Mouse (Mus musculus): Measurements from ENCODE around the gene Nmb. TPM values are rescaled to one million over a fixed set of nuclear protein-coding genes. Genes with fewer than 3 reads are reported as not detected.

The Nmb gene
- total and polyA plus RNA-seq, 3 experiments = 0.47 to 0.66 (median 0.47) TPM

- in situ Hi-C loops (cut with MboI; ENCODE audit: low pct_ligation_motif_present, low pct_unique_long_range_greater_than_20kb, low sequenced_read_pairs) (no loop called here), dilution Hi-C loops (cut with MboI; ENCODE audit: extremely low pct_ligation_motif_present, extremely low pct_unique_long_range_greater_than_20kb, low sequenced_read_pairs) (no loop called here)
- Histone ChIP-seq H3K4me3 (replicated peaks in 1 of 3; ENCODE audit: low read depth in 2 of 3, low read length in 2 of 3, poor library complexity in 1 of 3) (no peak overlapping the region), H3K27ac (ENCODE audit: insufficient read depth, low read depth) (no peak overlapping the region), H3K27me3 (replicated peaks) (no peaks in the 10 kb centered on the region), H3K79me2 (replicated peaks; ENCODE audit: control insufficient read depth, extremely low read depth, insufficient read depth, poor library complexity, severe bottlenecking) (peaks cover 10% of the 10 kb centered on the region; the same call in 1 of the 2 replicates), H3K36me3 (replicated peaks in 1 of 2; ENCODE audit: control insufficient read depth in 1 of 2, insufficient read depth in 1 of 2, low read length in 1 of 2) (peaks cover 43 to 72% of the 10 kb centered on the region in 2 experiments), H3K9me3 (replicated peaks; ENCODE audit: low read length) (no peaks in the 10 kb centered on the region), H3K4me2 (ENCODE audit: insufficient read depth, low read depth, poor library complexity, severe bottlenecking) (no peak overlapping the region), H3K9ac (ENCODE audit: insufficient read depth, low read depth) (no peak overlapping the region), H3K4me1 (ENCODE audit: control insufficient read depth in 1 of 2, insufficient read depth in 2 of 2) (no peaks in the 10 kb centered on the region)
- no peak for DNase-seq (ENCODE audit: extremely low read depth)
- TF ChIP-seq GABPA (IDR thresholded peaks at IDR 0.05; ENCODE audit: insufficient replicate concordance, low read depth, low read length) (no peak), HCFC1 (IDR thresholded peaks at IDR 0.05; ENCODE audit: low read depth, low read length) (no peak), MAFK (IDR thresholded peaks at IDR 0.05; ENCODE audit: insufficient replicate concordance, low read length) (no peak), MXI1 (IDR thresholded peaks at IDR 0.05; ENCODE audit: low read depth, low read length) (no peak), SMC3 (IDR thresholded peaks at IDR 0.05; ENCODE audit: low read depth, low read length) (no peak), JUND (conservative IDR thresholded peaks at IDR 0.05; ENCODE audit: low read depth, low read length) (no peak)
Measured at GRCm38 (mm10) chr7:80931618-80932207, 26.8 kb upstream of the Nmb start.

DNA sequence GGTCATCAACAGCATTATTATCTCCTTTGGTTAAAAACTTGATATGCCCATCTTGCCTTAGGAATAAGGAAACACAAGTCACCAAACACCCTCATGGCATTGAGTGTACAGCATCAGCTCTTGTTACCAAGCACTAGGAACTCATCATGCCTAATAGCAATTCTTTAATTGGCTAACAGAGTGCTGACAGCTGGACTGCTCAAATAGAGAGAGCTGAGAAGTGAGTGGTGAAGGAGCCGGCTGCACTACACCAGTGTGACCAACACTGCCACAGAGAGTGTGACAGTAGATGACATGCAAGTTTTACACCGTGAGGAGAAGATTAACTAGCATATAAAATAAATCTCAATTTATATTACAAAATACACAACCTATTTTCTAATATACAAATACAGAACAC, 18.3 kb upstream of the Nmb start:
- Histone ChIP-seq H3K27me3 (replicated peaks) (no peaks in the 10 kb centered on the region), H3K79me2 (replicated peaks; ENCODE audit: control insufficient read depth, extremely low read depth, insufficient read depth, poor library complexity, severe bottlenecking) (0 out of 2 replicates have a peak, but pooled peaks cover 2% of the 10 kb centered on the region), H3K9ac (ENCODE audit: insufficient read depth, low read depth) (no peak overlapping the region), H3K4me3 (replicated peaks in 1 of 3; ENCODE audit: low read depth in 2 of 3, low read length in 2 of 3, poor library complexity in 1 of 3) (no peak overlapping the region), H3K4me1 (ENCODE audit: control insufficient read depth in 1 of 2, insufficient read depth in 2 of 2) (peaks cover 0 to 16% of the 10 kb centered on the region in 2 experiments; a peak in 2 of 4 replicates), H3K4me2 (ENCODE audit: insufficient read depth, low read depth, poor library complexity, severe bottlenecking) (no peak overlapping the region), H3K9me3 (replicated peaks; ENCODE audit: low read length) (no peaks in the 10 kb centered on the region), H3K27ac (ENCODE audit: insufficient read depth, low read depth) (no peak overlapping the region), H3K36me3 (replicated peaks in 1 of 2; ENCODE audit: control insufficient read depth in 1 of 2, insufficient read depth in 1 of 2, low read length in 1 of 2) (peaks cover 49 to 74% of the 10 kb centered on the region in 2 experiments)
- in situ Hi-C loops (cut with MboI; ENCODE audit: low pct_ligation_motif_present, low pct_unique_long_range_greater_than_20kb, low sequenced_read_pairs) = no loop called here
- DNase-seq (ENCODE audit: extremely low read depth) = no peak
- TF ChIP-seq NELFE (IDR thresholded peaks at IDR 0.05; ENCODE audit: low read depth, low read length) (no peak), JUND (conservative IDR thresholded peaks at IDR 0.05; ENCODE audit: low read depth, low read length) (no peak), CTCF (conservative IDR thresholded peaks at IDR 0.05 in 1 of 2, IDR thresholded peaks at IDR 0.05 in 1 of 2; ENCODE audit: low read depth in 2 of 2, low read length in 2 of 2) (no peak), IRF4 (IDR thresholded peaks at IDR 0.05; ENCODE audit: low read depth, low read length) (no peak), ZKSCAN1 (IDR thresholded peaks at IDR 0.05; ENCODE audit: borderline replicate concordance, low read depth, low read length) (no peak), ZC3H11A (IDR thresholded peaks at IDR 0.05; ENCODE audit: low read depth, low read length) (no peak), CHD1 (IDR thresholded peaks at IDR 0.05; ENCODE audit: low read depth, low read length) (no peak), HCFC1 (IDR thresholded peaks at IDR 0.05; ENCODE audit: low read depth, low read length) (no peak), PAX5 (IDR thresholded peaks at IDR 0.05; ENCODE audit: low read length) (no peak), NRF1 (IDR thresholded peaks at IDR 0.05; ENCODE audit: low read depth, low read length) (no peak), ELF1 (IDR thresholded peaks at IDR 0.05; ENCODE audit: low read depth, low read length) (no peak)
- dilution Hi-C loops (cut with MboI; ENCODE audit: extremely low pct_ligation_motif_present, extremely low pct_unique_long_range_greater_than_20kb, low sequenced_read_pairs) = no loop called here

Data from CH12.LX (cell line).